Comparison of ENCODE assay signal across 9 mouse cellular contexts in the genomic region with DNA sequence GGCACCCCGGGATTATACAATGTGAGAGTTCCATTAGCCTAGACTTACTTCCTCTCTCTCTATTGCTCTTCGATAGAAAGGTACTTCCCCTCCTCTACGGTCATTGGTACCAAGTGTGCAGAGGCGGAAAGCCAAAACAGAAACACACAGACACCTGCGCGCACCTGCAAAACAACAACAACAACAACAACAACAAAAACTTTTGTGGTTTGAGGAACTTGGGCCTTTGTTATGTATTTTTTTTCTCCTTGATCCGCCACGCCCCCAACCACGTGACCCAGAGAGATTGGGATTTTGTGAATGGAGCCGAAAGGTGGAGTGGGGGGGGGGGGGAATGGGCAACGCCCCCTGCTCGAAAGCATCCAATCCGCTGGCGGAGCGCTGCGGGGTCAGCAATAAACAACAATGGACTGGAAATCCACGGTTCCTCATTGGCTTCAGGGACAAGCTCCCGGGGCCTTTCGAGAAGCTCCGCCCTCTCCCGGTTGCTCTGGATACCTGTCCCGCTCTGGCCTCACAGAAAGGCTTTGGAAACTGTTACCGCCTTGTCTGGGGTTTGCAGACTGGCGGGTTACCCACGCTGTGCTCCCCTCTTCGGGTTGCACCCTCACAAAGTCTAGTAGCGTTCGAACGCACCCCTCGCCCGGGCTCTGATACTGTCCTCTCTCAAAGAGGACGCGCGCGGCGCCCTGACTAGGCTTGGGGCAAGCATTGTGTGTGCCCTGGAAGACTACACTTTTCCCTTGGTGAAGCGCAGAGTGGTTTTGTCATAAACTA. TPM values are rescaled to one million over a fixed set of nuclear protein-coding genes. Genes with fewer than 3 reads are reported as not detected.
DNase-seq lines count a peak whose midpoint lies in the region; ATAC-seq lines count a peak whose summit lies in the region.
"Had no signal": no experiment of that assay in that cellular context is flagged by ENCODE, and none has a peak within 500 bp of the region (broad histone marks: within the 10 kb centered on the region; RNA-seq: fewer than 3 reads in every experiment).

No protein-coding gene starts in this region.

- DNase-seq in 3T3-L1 (ENCODE audit: low read depth, low spot score): peak; percentile 96
- DNase-seq in adrenal gland, postnatal 4 days (ENCODE audit: low spot score in 2 of 2): peak; percentile 69 to 80
- DNase-seq in embryonic facial prominence, embryonic 14.5 days (ENCODE audit: low spot score): peak; percentile 98
- DNase-seq in heart, adult 9 months (ENCODE audit: low spot score in 2 of 2): peak; percentile 88 to 94
- peak; percentile 92 for DNase-seq in kidney, adult 8-10 months
- peak; percentile 92 for DNase-seq in midbrain, embryonic 14.5 days
- DNase-seq in spleen, adult 18-20 months: peak; percentile 32 to 52

- peak overlapping the region; percentile 48 for H3K4me3 ChIP-seq in embryonic facial prominence, embryonic 14.5 days (ENCODE audit: low read depth, low read length)
- peak overlapping the region; percentile 63 for H3K4me3 ChIP-seq in limb, embryonic 13.5 days
- peak overlapping the region; percentile 62 for H3K4me3 ChIP-seq in midbrain, embryonic 14.5 days (replicated peaks; ENCODE audit: low read depth, low read length)

- peak overlapping the region; percentile 87 for H3K27ac ChIP-seq in embryonic facial prominence, embryonic 14.5 days (replicated peaks; ENCODE audit: low read depth, low read length)
- H3K27ac ChIP-seq in limb, embryonic 13.5 days: peak overlapping the region; percentile 93
- peak overlapping the region; percentile 81 for H3K27ac ChIP-seq in midbrain, embryonic 14.5 days (replicated peaks; ENCODE audit: low read depth, low read length)

- ATAC-seq in embryonic facial prominence, embryonic 14.5 days (ENCODE audit: low read depth): peak; percentile 96
- ATAC-seq in limb, embryonic 13.5 days (ENCODE audit: low FRiP score, low read depth): peak; percentile 93
- ATAC-seq in midbrain, embryonic 14.5 days (ENCODE audit: low FRiP score, low TSS enrichment): peak; percentile 94

- no peaks in the 10 kb centered on the region for H3K9me3 ChIP-seq in embryonic facial prominence, embryonic 14.5 days (ENCODE audit: control insufficient read depth, low read length)
- H3K9me3 ChIP-seq in limb, embryonic 13.5 days: no peaks in the 10 kb centered on the region
- H3K9me3 ChIP-seq in midbrain, embryonic 14.5 days (ENCODE audit: control insufficient read depth, low read length): no peaks in the 10 kb centered on the region

- no peaks in the 10 kb centered on the region for H3K4me1 ChIP-seq in embryonic facial prominence, embryonic 14.5 days (ENCODE audit: control insufficient read depth, insufficient read depth, low read length)
- H3K4me1 ChIP-seq in limb, embryonic 13.5 days: peaks cover 11% of the 10 kb centered on the region
- 0 out of 2 replicates have a peak, but pooled peaks cover 4% of the 10 kb centered on the region for H3K4me1 ChIP-seq in midbrain, embryonic 14.5 days (ENCODE audit: control insufficient read depth, insufficient read depth, low read length)

- no peaks in the 10 kb centered on the region for H3K36me3 ChIP-seq in embryonic facial prominence, embryonic 14.5 days (ENCODE audit: control insufficient read depth, insufficient read depth, low read length)
- no peaks in the 10 kb centered on the region for H3K36me3 ChIP-seq in limb, embryonic 13.5 days
- H3K36me3 ChIP-seq in midbrain, embryonic 14.5 days (ENCODE audit: control insufficient read depth, insufficient read depth, low read length): no peaks in the 10 kb centered on the region

- no peaks in the 10 kb centered on the region for H3K27me3 ChIP-seq in embryonic facial prominence, embryonic 14.5 days (replicated peaks; ENCODE audit: control insufficient read depth, insufficient read depth, low read length)
- H3K27me3 ChIP-seq in limb, embryonic 13.5 days: no peaks in the 10 kb centered on the region
- no peaks in the 10 kb centered on the region for H3K27me3 ChIP-seq in midbrain, embryonic 14.5 days (ENCODE audit: control insufficient read depth, insufficient read depth, low read length)

- H3K4me2 ChIP-seq in embryonic facial prominence, embryonic 14.5 days (ENCODE audit: low read depth, low read length): peak overlapping the region; percentile 74
- H3K4me2 ChIP-seq in limb, embryonic 13.5 days (replicated peaks): peak overlapping the region; percentile 96
- H3K4me2 ChIP-seq in midbrain, embryonic 14.5 days (ENCODE audit: low read length): peak overlapping the region; percentile 100

- peak overlapping the region; percentile 60 for H3K9ac ChIP-seq in embryonic facial prominence, embryonic 14.5 days (ENCODE audit: low read depth, low read length)
- H3K9ac ChIP-seq in limb, embryonic 13.5 days: peak overlapping the region; percentile 72
- peak overlapping the region; percentile 25 for H3K9ac ChIP-seq in midbrain, embryonic 14.5 days (replicated peaks; ENCODE audit: low read length)

- under 1% methylated on average over 34 of the region's 37 CpGs for WGBS in embryonic facial prominence, embryonic 14.5 days
- under 1% methylated on average over 36 of the region's 37 CpGs for WGBS in limb, embryonic 13.5 days
- under 1% methylated on average over 37 of the region's 37 CpGs for WGBS in midbrain, embryonic 14.5 days

RNA-seq across cellular contexts. Expression of gene Etv1, which starts 0.7 kb away (rescaled TPM):
- 10 to 100 TPM; 55.2 to 62.7 TPM for total RNA-seq in adrenal gland, postnatal 4 days (2021)
- polyA plus RNA-seq in embryonic facial prominence, embryonic 14.5 days (2014; fragmentation: Nextera tagmentation; extraction: Ambion mirVana): 22.6 and 22.8 TPM in 2 replicates
- polyA plus RNA-seq in limb, embryonic 13.5 days (2015; fragmentation: Nextera tagmentation; extraction: Ambion mirVana): 26.1 and 31.0 TPM in 2 replicates
- polyA plus RNA-seq in midbrain, embryonic 14.5 days (2014; fragmentation: Nextera tagmentation; extraction: Ambion mirVana): 14.2 and 21.8 TPM in 2 replicates
- total RNA-seq: MEL had no signal

Comparison
In these comparisons a context has a peak if more than half of its experiments do, and no peak if none do; other contexts are left out.
1. Peak in every context shown above with its lines: DNase-seq, ATAC-seq, H3K4me3 ChIP-seq and H3K27ac ChIP-seq.
2. DNase-seq: peak in every context shown above with its lines; median percentile 98 in embryonic facial prominence, embryonic 14.5 days; 96 in 3T3-L1; 92 in kidney, adult 8-10 months; 92 in midbrain, embryonic 14.5 days; 91 in heart, adult 9 months; 74 in adrenal gland, postnatal 4 days; 42 in spleen, adult 18-20 months.